Mouse (Mus musculus) lung, postnatal 14 days (tissue): ENCODE results near the gene Eif3j1.

ENCODE experiments used
- DNase-seq: peaks from one replicate; pipeline ENCODE4 v3.0.0; 2021

Eif3j1 gene

GRCm38 (mm10) chr2:122102070-122102469 is 73.7 kb downstream of the Eif3j1 start:
- peak; percentile 42 for DNase-seq
